Mouse (Mus musculus) G1E (cell line): Measurements from ENCODE around the gene Gprc5b.

ENCODE experiments used
- CTCF ChIP-seq: IDR thresholded peaks from 2 replicates; pipeline ENCODE4 v1.5.1; 2012; ENCODE audit warnings: low read depth, low read length, inconsistent platforms, mixed read lengths
- GATA1 ChIP-seq: IDR thresholded peaks from 2 replicates; pipeline ENCODE4 v1.6.1; 2012; ENCODE audit warnings: borderline replicate concordance, low read length, inconsistent platforms, mixed read lengths
- POLR2AphosphoS5 ChIP-seq: IDR thresholded peaks from 2 replicates; pipeline ENCODE4 v1.6.1; 2012; ENCODE audit warnings: low read depth, low read length, inconsistent platforms; ENCODE audit not compliant: insufficient replicate concordance
- TAL1 ChIP-seq: conservative IDR thresholded peaks from 2 replicates; pipeline ENCODE4 v1.6.1; 2012; ENCODE audit warnings: low read depth, low read length, inconsistent platforms, mixed read lengths

DNA sequence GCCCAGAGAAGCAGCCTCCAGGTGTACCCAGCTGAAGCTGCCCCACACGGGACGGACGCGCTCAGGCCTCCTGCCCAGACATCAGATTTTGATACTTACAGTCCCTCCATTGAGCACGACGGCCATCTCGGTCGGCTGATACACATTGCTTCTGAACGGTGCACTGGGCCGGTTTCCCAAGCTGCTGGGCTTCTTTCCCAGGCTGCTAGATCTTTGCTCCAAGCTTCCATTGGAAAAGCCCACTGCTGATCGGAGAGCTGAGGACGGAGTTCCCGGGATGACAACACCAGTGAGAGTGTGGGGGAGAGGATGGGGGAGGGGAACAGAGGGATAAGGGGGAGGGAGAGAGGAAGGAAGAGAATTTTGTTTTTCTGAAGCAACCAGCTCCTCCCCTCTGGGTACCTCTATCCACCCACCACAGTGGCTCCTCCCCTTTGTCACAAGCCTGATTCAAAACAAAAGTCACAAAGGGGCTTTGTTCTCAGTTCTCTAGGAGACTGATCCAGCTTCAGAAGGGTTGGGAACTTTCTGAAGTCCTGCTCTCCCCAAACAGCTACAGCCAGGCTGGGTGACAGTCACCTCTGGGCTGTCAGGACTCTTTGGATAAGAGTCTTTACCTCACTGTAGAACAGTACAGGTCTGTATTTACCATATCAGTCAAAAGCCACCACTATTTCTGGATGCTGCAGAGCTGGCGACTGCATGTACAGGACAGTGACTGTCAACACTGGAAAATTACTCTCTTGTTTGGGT, 18.4 kb downstream of the Gprc5b start:
- TF ChIP-seq TAL1 = no peak
- TF ChIP-seq CTCF = no peak
- TF ChIP-seq POLR2AphosphoS5 = no peak
- TF ChIP-seq GATA1 = no peak
